Mouse (Mus musculus): ENCODE measurements at regions not wholly inside any gene's neighbourhood (a gene's known extent, or its start where the extent isn't known, plus 50 kb on each side); places are given as distances from the start of the nearest gene placed in this dataset.

GRCm38 (mm10) chr6:117000951-117001725, 167.2 kb upstream of the Cxcl12 start:
- no peak for DNase-seq (ENCODE audit: low read depth, low spot score)

GRCm38 (mm10) chr6:117012621-117013020, 155.7 kb upstream of the Cxcl12 start:
- no peak for DNase-seq (ENCODE audit: low read depth, low spot score)

- no peak for DNase-seq (ENCODE audit: low read depth, low spot score)
Observed at GRCm38 (mm10) chr6:117015461-117015860, 152.9 kb upstream of the Cxcl12 start.

GRCm38 (mm10) chr6:117021851-117022250, 146.5 kb upstream of the Cxcl12 start:
- no peak for DNase-seq (ENCODE audit: low read depth, low spot score)

- DNase-seq (ENCODE audit: low read depth, low spot score), result no peak
Observed at GRCm38 (mm10) chr6:117032042-117032746, 136.1 kb upstream of the Cxcl12 start.

GRCm38 (mm10) chr6:117043744-117044143, 124.6 kb upstream of the Cxcl12 start:
- DNase-seq (ENCODE audit: low read depth, low spot score), result no peak

GRCm38 (mm10) chr6:117049459-117050010, 118.8 kb upstream of the Cxcl12 start:
- no peak for DNase-seq (ENCODE audit: low read depth, low spot score)

- DNase-seq (ENCODE audit: low read depth, low spot score), result no peak
Observed at GRCm38 (mm10) chr6:117060688-117061087, 107.6 kb upstream of the Cxcl12 start.

- DNase-seq (ENCODE audit: low read depth, low spot score), result no peak
Observed at GRCm38 (mm10) chr6:117067541-117068305, 100.6 kb upstream of the Cxcl12 start.

GRCm38 (mm10) chr6:117071311-117071710, 97.0 kb upstream of the Cxcl12 start:
- no peak for DNase-seq (ENCODE audit: low read depth, low spot score)

- no peak for DNase-seq (ENCODE audit: low read depth, low spot score)
Observed at GRCm38 (mm10) chr6:117071857-117072256, 96.5 kb upstream of the Cxcl12 start.

- no peak for DNase-seq (ENCODE audit: low read depth, low spot score)
Observed at GRCm38 (mm10) chr6:117079500-117079899, 88.8 kb upstream of the Cxcl12 start.

- peak; percentile 14 for DNase-seq (ENCODE audit: low read depth, low spot score)
Observed at GRCm38 (mm10) chr6:117080973-117081372, 87.4 kb upstream of the Cxcl12 start.

GRCm38 (mm10) chr6:117084211-117084610, 84.1 kb upstream of the Cxcl12 start:
- no peak for DNase-seq (ENCODE audit: low read depth, low spot score)

GRCm38 (mm10) chr6:117084833-117085500, 83.4 kb upstream of the Cxcl12 start:
- DNase-seq (ENCODE audit: low read depth, low spot score), result no peak

- DNase-seq (ENCODE audit: low read depth, low spot score), result no peak
Observed at GRCm38 (mm10) chr6:117094742-117095141, 73.6 kb upstream of the Cxcl12 start.

- no peak for DNase-seq (ENCODE audit: low read depth, low spot score)
Observed at GRCm38 (mm10) chr6:117099871-117100270, 68.5 kb upstream of the Cxcl12 start.

GRCm38 (mm10) chr6:117102693-117103092, 65.6 kb upstream of the Cxcl12 start:
- no peak for DNase-seq (ENCODE audit: low read depth, low spot score)

- DNase-seq (ENCODE audit: low read depth, low spot score), result no peak
Observed at GRCm38 (mm10) chr6:117104047-117104446, 64.3 kb upstream of the Cxcl12 start.

- no peak for DNase-seq (ENCODE audit: low read depth, low spot score)
Observed at GRCm38 (mm10) chr6:117104463-117104862, 63.9 kb upstream of the Cxcl12 start.

- DNase-seq (ENCODE audit: low read depth, low spot score), result no peak
Observed at GRCm38 (mm10) chr6:117105182-117105589, 63.1 kb upstream of the Cxcl12 start.

Data from WW6 (cell line).